Mouse (Mus musculus) kidney, embryonic 14.5 days (tissue): ENCODE measurements around the gene Mrpl51. TPM values are rescaled to one million over a fixed set of nuclear protein-coding genes. Genes with fewer than 3 reads are reported as not detected.
"Not testable (repeated sequence)": the region's sequence is repeated elsewhere in the genome, so short reads cannot be mapped to it uniquely, and the experiment has no call there.

ENCODE experiments used
- ATAC-seq: fragments of 200-750 bp; cut with Nextera tagmentation; 2 replicates; pipeline ENCODE4 v1.8.0; 2017; ENCODE audit warnings: moderate number of reproducible peaks, mild to moderate bottlenecking, moderate TSS enrichment, moderate library complexity; ENCODE audit not compliant: low FRiP score, low TSS enrichment
- H3K27ac ChIP-seq: fragments of 300-500 bp; sonication (generic); 2 replicates; pipeline ENCODE4 v1.5.1; 2014; ENCODE audit warnings: low read depth, mild to moderate bottlenecking, low read length, moderate library complexity, mixed read lengths
- H3K27me3 ChIP-seq: fragments of 300-500 bp; sonication (generic); 2 replicates; pipeline ENCODE4 v1.6.1; 2014; ENCODE audit warnings: mild to moderate bottlenecking, low read length; ENCODE audit not compliant: control insufficient read depth, insufficient read depth
- H3K36me3 ChIP-seq: fragments of 300-500 bp; sonication (generic); 2 replicates; pipeline ENCODE4 v1.6.1; 2014; ENCODE audit warnings: low read length, mixed read lengths; ENCODE audit not compliant: control insufficient read depth, insufficient read depth
- H3K4me1 ChIP-seq: fragments of 300-500 bp; sonication (generic); 2 replicates; pipeline ENCODE4 v1.6.1; 2014; ENCODE audit warnings: low read length, mixed read lengths; ENCODE audit not compliant: control insufficient read depth, insufficient read depth
- H3K4me2 ChIP-seq: fragments of 300-500 bp; sonication (generic); replicated peaks from 2 replicates; pipeline ENCODE4 v1.6.1; 2014; ENCODE audit warnings: low read depth, mild to moderate bottlenecking, low read length
- H3K4me3 ChIP-seq: fragments of 300-500 bp; sonication (generic); 2 replicates; pipeline ENCODE4 v1.5.1; 2014; ENCODE audit warnings: mild to moderate bottlenecking, low read length
- H3K9ac ChIP-seq: fragments of 300-500 bp; sonication (generic); 2 replicates; pipeline ENCODE4 v1.6.1; 2014; ENCODE audit warnings: low read depth, mild to moderate bottlenecking, low read length, moderate library complexity
- H3K9me3 ChIP-seq: fragments of 300-500 bp; sonication (generic); 2 replicates; pipeline ENCODE4 v1.6.1; 2016; ENCODE audit warnings: low read length; ENCODE audit not compliant: control insufficient read depth
- WGBS: fragments of 180-500 bp; shearing (Covaris S2); extraction: QIAGEN DNeasy Blood & Tissue Kit; methylation state at CpG from one replicate; pipeline ENCODE4 v1.1.7; 2014; 5-methylcytosine and 5-hydroxymethylcytosine counted together
- polyA plus RNA-seq: library from polyadenylated mRNA; unstranded; fragments of >200 nt; fragmentation: Nextera tagmentation; extraction: Ambion mirVana; gene quantifications from 2 replicates; pipeline ENCODE4 v1.2.1, GENCODE M21; 2014

Gene Mrpl51
- polyA plus RNA-seq, 1 experiment from 2014 or later = 203 TPM

GRCm38 (mm10) chr6:125156491-125156890, 35.1 kb upstream of the Mrpl51 start:
- Histone ChIP-seq H3K36me3 (peaks cover 32% of the 10 kb centered on the region), H3K9me3 (no peaks in the 10 kb centered on the region), H3K4me3 (no peak overlapping the region), H3K9ac (no peak overlapping the region), H3K27me3 (no peaks in the 10 kb centered on the region), H3K27ac (no peak overlapping the region), H3K4me1 (0 out of 2 replicates have a peak, but pooled peaks cover 7% of the 10 kb centered on the region), H3K4me2 (no peak overlapping the region)
- 85% methylated on average over 3 of the region's 3 CpGs for WGBS
- ATAC-seq = no peak

GRCm38 (mm10) chr6:125156903-125157614, 34.5 kb upstream of the Mrpl51 start:
- no peak overlapping the region for H3K9ac ChIP-seq
- peaks cover 35% of the 10 kb centered on the region for H3K36me3 ChIP-seq
- no peak overlapping the region for H3K4me3 ChIP-seq
- WGBS = 39% methylated on average over 7 of the region's 7 CpGs
- no peak for ATAC-seq
- 0 out of 2 replicates have a peak, but pooled peaks cover 7% of the 10 kb centered on the region for H3K4me1 ChIP-seq
- H3K4me2 ChIP-seq = no peak overlapping the region
- no peaks in the 10 kb centered on the region for H3K27me3 ChIP-seq
- peak overlapping the region; percentile 37; the same call in 1 of the 2 replicates for H3K27ac ChIP-seq
- H3K9me3 ChIP-seq = no peaks in the 10 kb centered on the region

- no peak for ATAC-seq
- Histone ChIP-seq H3K4me3 (no peak overlapping the region), H3K27ac (no peak overlapping the region), H3K4me2 (no peak overlapping the region), H3K9me3 (no peaks in the 10 kb centered on the region), H3K36me3 (peaks cover 50% of the 10 kb centered on the region), H3K9ac (no peak overlapping the region), H3K27me3 (no peaks in the 10 kb centered on the region), H3K4me1 (peaks cover 15% of the 10 kb centered on the region; the same call in 1 of the 2 replicates)
- 75% methylated on average over 15 of the region's 15 CpGs for WGBS
Observed at GRCm38 (mm10) chr6:125158944-125159492, 32.6 kb upstream of the Mrpl51 start.

- no peaks in the 10 kb centered on the region for H3K9me3 ChIP-seq
- H3K4me1 ChIP-seq = peaks cover 16% of the 10 kb centered on the region; the same call in 1 of the 2 replicates
- WGBS = 81% methylated on average over 7 of the region's 7 CpGs
- H3K4me3 ChIP-seq = no peak overlapping the region
- no peak overlapping the region for H3K4me2 ChIP-seq
- H3K27ac ChIP-seq = no peak overlapping the region
- H3K27me3 ChIP-seq = no peaks in the 10 kb centered on the region
- no peak for ATAC-seq
- H3K36me3 ChIP-seq = peaks cover 52% of the 10 kb centered on the region
- H3K9ac ChIP-seq = no peak overlapping the region
Observed at GRCm38 (mm10) chr6:125159773-125160557, 31.6 kb upstream of the Mrpl51 start.

- WGBS = 62% methylated on average over 10 of the region's 10 CpGs
- no peak overlapping the region for H3K4me3 ChIP-seq
- peak overlapping the region; percentile 14; the same call in 1 of the 2 replicates for H3K27ac ChIP-seq
- ATAC-seq = no peak
- no peak overlapping the region for H3K4me2 ChIP-seq
- H3K4me1 ChIP-seq = peaks cover 16% of the 10 kb centered on the region; the same call in 1 of the 2 replicates
- H3K36me3 ChIP-seq = peaks cover 52% of the 10 kb centered on the region
- H3K9ac ChIP-seq = no peak overlapping the region
- H3K9me3 ChIP-seq = no peaks in the 10 kb centered on the region
- no peaks in the 10 kb centered on the region for H3K27me3 ChIP-seq
Observed at GRCm38 (mm10) chr6:125160558-125160853, 31.1 kb upstream of the Mrpl51 start.

GRCm38 (mm10) chr6:125160854-125161760, 30.5 kb upstream of the Mrpl51 start:
- Histone ChIP-seq H3K4me3 (no peak overlapping the region), H3K4me2 (no peak overlapping the region), H3K36me3 (peaks cover 52% of the 10 kb centered on the region), H3K27me3 (no peaks in the 10 kb centered on the region), H3K4me1 (peaks cover 16% of the 10 kb centered on the region; the same call in 1 of the 2 replicates), H3K27ac (peak overlapping the region; percentile 14; the same call in 1 of the 2 replicates), H3K9ac (no peak overlapping the region), H3K9me3 (no peaks in the 10 kb centered on the region)
- no peak for ATAC-seq
- WGBS = 25% methylated on average over 22 of the region's 22 CpGs

GRCm38 (mm10) chr6:125161971-125162370, 29.6 kb upstream of the Mrpl51 start:
- not testable (repeated sequence) for H3K27me3 ChIP-seq, H3K9ac ChIP-seq, ATAC-seq, H3K9me3 ChIP-seq, H3K4me3 ChIP-seq, H3K27ac ChIP-seq, H3K4me2 ChIP-seq
- peaks cover 52% of the 10 kb centered on the region for H3K36me3 ChIP-seq
- H3K4me1 ChIP-seq = peaks cover 24% of the 10 kb centered on the region; the same call in 1 of the 2 replicates
- WGBS = 12% methylated on average over 3 of the region's 5 CpGs

- H3K27me3 ChIP-seq, H3K27ac ChIP-seq, H3K9me3 ChIP-seq, H3K4me3 ChIP-seq, H3K9ac ChIP-seq, ATAC-seq: not testable (repeated sequence)
- 80% methylated on average over 10 of the region's 16 CpGs for WGBS
- Histone ChIP-seq H3K4me1 (peaks cover 24% of the 10 kb centered on the region), H3K4me2 (peak overlapping the region; percentile 12; the same call in 1 of the 2 replicates), H3K36me3 (peaks cover 60% of the 10 kb centered on the region)
Observed at GRCm38 (mm10) chr6:125162615-125163305, 28.8 kb upstream of the Mrpl51 start.
